Mouse (Mus musculus) stomach, postnatal 0 days (tissue): Measurements from ENCODE around the gene Nsun7. TPM values are rescaled to one million over a fixed set of nuclear protein-coding genes. Genes with fewer than 3 reads are reported as not detected.

Experiments used
- ATAC-seq: fragments of 200-750 bp; cut with Nextera tagmentation; 2 replicates; pipeline ENCODE4 v1.8.0; 2017; ENCODE audit not compliant: low FRiP score, low TSS enrichment
- DNase-seq: peaks from one replicate; pipeline ENCODE4 v3.0.0-alpha.2; 2016; ENCODE audit warnings: low spot score
- H3K27ac ChIP-seq: fragments of 300-500 bp; sonication (generic); replicated peaks from 2 replicates; pipeline ENCODE4 v1.5.1; 2014; ENCODE audit warnings: mild to moderate bottlenecking, control low read depth
- H3K27me3 ChIP-seq: fragments of 300-500 bp; sonication (generic); 2 replicates; pipeline ENCODE4 v1.6.1; 2014; ENCODE audit warnings: low read length; ENCODE audit not compliant: control insufficient read depth, insufficient read depth
- H3K36me3 ChIP-seq: fragments of 300-500 bp; sonication (generic); 2 replicates; pipeline ENCODE4 v1.6.1; 2014; ENCODE audit warnings: low read length, mixed read lengths; ENCODE audit not compliant: control insufficient read depth, insufficient read depth
- H3K4me1 ChIP-seq: fragments of 300-500 bp; sonication (generic); replicated peaks from 2 replicates; pipeline ENCODE4 v1.6.1; 2014; ENCODE audit warnings: antibody characterized with exemption; ENCODE audit not compliant: control insufficient read depth, insufficient read depth
- H3K4me2 ChIP-seq: fragments of 300-500 bp; sonication (generic); replicated peaks from 2 replicates; pipeline ENCODE4 v1.6.1; 2014; ENCODE audit warnings: low read depth, mild to moderate bottlenecking, control low read depth, moderate library complexity
- H3K4me3 ChIP-seq: fragments of 300-500 bp; sonication (generic); 2 replicates; pipeline ENCODE4 v1.5.1; 2014; ENCODE audit warnings: low read depth, low read length, control low read depth
- H3K9ac ChIP-seq: fragments of 300-500 bp; sonication (generic); 2 replicates; pipeline ENCODE4 v1.6.1; 2014; ENCODE audit warnings: mild to moderate bottlenecking, low read length, control low read depth, mixed read lengths
- H3K9me3 ChIP-seq: fragments of 300-500 bp; sonication (generic); 2 replicates; pipeline ENCODE4 v1.6.1; 2016; ENCODE audit warnings: low read length; ENCODE audit not compliant: control insufficient read depth
- CTCF ChIP-seq: IDR thresholded peaks from 2 replicates; pipeline ENCODE4 v1.5.1; 2016; ENCODE audit warnings: antibody characterized with exemption, low read depth, mild to moderate bottlenecking, moderate library complexity
- EP300 ChIP-seq: optimal IDR thresholded peaks from 2 replicates; pipeline ENCODE3; 2016; ENCODE audit warnings: antibody characterized with exemption
- WGBS: fragments of 180-500 bp; shearing (Covaris S2); extraction: QIAGEN DNeasy Blood & Tissue Kit; methylation state at CpG from one replicate; pipeline ENCODE4 v1.1.7; 2014; 5-methylcytosine and 5-hydroxymethylcytosine counted together
- polyA plus RNA-seq: library from polyadenylated mRNA; unstranded; fragments of >200 nt; fragmentation: Nextera tagmentation; extraction: Ambion mirVana; gene quantifications from 2 replicates; pipeline ENCODE4 v1.2.1, GENCODE M21; 2015

Gene Nsun7
- polyA plus RNA-seq, 1 experiment from 2014 or later: 0.06 TPM

GRCm38 (mm10) chr5:66226526-66226925, 33.2 kb upstream of the Nsun7 start:
- Histone ChIP-seq H3K36me3 (no peaks in the 10 kb centered on the region), H3K27me3 (no peaks in the 10 kb centered on the region), H3K4me2 (no peak overlapping the region), H3K4me3 (no peak overlapping the region), H3K4me1 (no peaks in the 10 kb centered on the region), H3K9me3 (no peaks in the 10 kb centered on the region), H3K27ac (no peak overlapping the region), H3K9ac (no peak overlapping the region)
- ATAC-seq (no peak), DNase-seq (no peak)
- TF ChIP-seq EP300: no peak
- no peak for TF ChIP-seq CTCF
- 89% methylated on average over 7 of the region's 7 CpGs for WGBS

- H3K4me1 ChIP-seq: no peaks in the 10 kb centered on the region
- H3K27ac ChIP-seq: no peak overlapping the region
- no peak overlapping the region for H3K4me2 ChIP-seq
- no peak for TF ChIP-seq CTCF
- no peak for TF ChIP-seq EP300
- 65% methylated on average over 8 of the region's 8 CpGs for WGBS
- H3K9ac ChIP-seq: no peak overlapping the region
- H3K4me3 ChIP-seq: no peak overlapping the region
- H3K36me3 ChIP-seq: no peaks in the 10 kb centered on the region
- H3K27me3 ChIP-seq: no peaks in the 10 kb centered on the region
- ATAC-seq: no peak
- no peaks in the 10 kb centered on the region for H3K9me3 ChIP-seq
- no peak for DNase-seq
Measured at GRCm38 (mm10) chr5:66231660-66232269, 27.9 kb upstream of the Nsun7 start.

GRCm38 (mm10) chr5:66232456-66232855, 27.2 kb upstream of the Nsun7 start:
- TF ChIP-seq EP300 (no peak), CTCF (no peak)
- Histone ChIP-seq H3K36me3 (no peaks in the 10 kb centered on the region), H3K4me3 (no peak overlapping the region), H3K9ac (no peak overlapping the region), H3K4me1 (no peaks in the 10 kb centered on the region), H3K27ac (no peak overlapping the region), H3K4me2 (no peak overlapping the region), H3K27me3 (no peaks in the 10 kb centered on the region), H3K9me3 (no peaks in the 10 kb centered on the region)
- WGBS: 25% methylated on average over 3 of the region's 3 CpGs
- ATAC-seq: peak; percentile 87
- peak; percentile 48 for DNase-seq

GRCm38 (mm10) chr5:66241894-66242293, 17.8 kb upstream of the Nsun7 start:
- Histone ChIP-seq H3K27me3 (no peaks in the 10 kb centered on the region), H3K9ac (no peak overlapping the region), H3K36me3 (no peaks in the 10 kb centered on the region), H3K4me1 (no peaks in the 10 kb centered on the region), H3K4me3 (no peak overlapping the region), H3K4me2 (no peak overlapping the region), H3K9me3 (no peaks in the 10 kb centered on the region), H3K27ac (no peak overlapping the region)
- ATAC-seq (peak; percentile 43), DNase-seq (no peak)
- peak; percentile 80 for TF ChIP-seq CTCF
- TF ChIP-seq EP300: no peak

DNA sequence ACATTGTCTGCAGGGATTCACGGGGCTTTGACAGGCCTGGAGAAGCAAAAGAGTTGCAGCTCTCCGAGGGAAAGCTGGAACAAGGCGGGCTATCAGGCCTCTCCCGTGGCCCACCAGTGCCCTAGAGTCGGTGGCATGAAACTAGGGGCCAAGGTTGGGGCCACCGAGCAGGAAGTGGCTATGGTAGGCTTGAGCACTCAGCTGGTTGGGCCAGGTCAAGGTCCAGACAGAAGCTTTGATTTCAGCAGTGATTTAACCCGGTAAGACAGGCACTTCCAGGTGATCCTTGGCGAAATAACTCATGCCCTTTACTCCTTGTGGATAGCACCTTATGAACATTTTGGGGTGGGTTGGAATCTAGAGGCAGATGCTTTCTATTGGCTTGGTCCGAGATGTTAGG, 16.2 kb upstream of the Nsun7 start:
- WGBS: 86% methylated on average over 9 of the region's 9 CpGs
- ATAC-seq: no peak
- H3K9me3 ChIP-seq: no peaks in the 10 kb centered on the region
- H3K9ac ChIP-seq: no peak overlapping the region
- no peak overlapping the region for H3K27ac ChIP-seq
- no peaks in the 10 kb centered on the region for H3K27me3 ChIP-seq
- no peak overlapping the region for H3K4me3 ChIP-seq
- no peak for TF ChIP-seq CTCF
- TF ChIP-seq EP300: no peak
- no peaks in the 10 kb centered on the region for H3K4me1 ChIP-seq
- H3K36me3 ChIP-seq: no peaks in the 10 kb centered on the region
- no peak for DNase-seq
- H3K4me2 ChIP-seq: no peak overlapping the region

DNA sequence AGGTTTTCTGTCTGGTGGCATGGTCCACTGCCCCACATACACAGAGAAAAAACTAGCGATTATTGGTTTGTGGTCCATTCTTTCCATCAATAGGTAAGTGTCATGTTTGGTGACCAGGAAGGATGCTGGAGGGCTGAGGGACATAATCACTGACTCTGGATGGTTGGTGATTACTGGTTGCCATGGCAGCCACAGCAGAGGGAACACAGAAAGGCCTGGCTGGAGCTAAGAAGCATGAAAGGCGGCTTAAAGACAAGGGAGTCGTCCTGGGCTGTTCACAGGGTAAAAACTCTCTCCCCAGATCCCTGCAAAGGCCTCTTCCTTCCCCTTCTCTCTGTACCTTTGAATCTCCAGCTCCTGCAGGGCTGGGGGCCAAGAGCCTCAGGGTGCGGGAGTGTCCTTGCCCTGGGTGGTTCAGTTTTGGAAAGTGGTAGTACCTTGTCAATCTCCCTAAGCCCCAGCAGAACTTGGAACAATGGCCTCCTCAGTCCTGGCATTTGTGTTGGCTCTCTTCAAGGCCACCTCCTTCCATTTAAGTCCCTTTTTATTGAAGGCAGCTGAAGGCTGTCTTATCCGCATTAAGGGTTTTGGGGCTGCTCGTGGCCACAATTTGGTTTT, 15.5 kb upstream of the Nsun7 start:
- ATAC-seq (no peak), DNase-seq (no peak)
- Histone ChIP-seq H3K36me3 (no peaks in the 10 kb centered on the region), H3K9me3 (no peaks in the 10 kb centered on the region), H3K27me3 (no peaks in the 10 kb centered on the region), H3K27ac (no peak overlapping the region), H3K4me3 (no peak overlapping the region), H3K4me2 (no peak overlapping the region), H3K4me1 (no peaks in the 10 kb centered on the region), H3K9ac (no peak overlapping the region)
- no peak for TF ChIP-seq EP300
- no peak for TF ChIP-seq CTCF
- 62% methylated on average over 6 of the region's 6 CpGs for WGBS
